Mouse (Mus musculus) embryo, embryonic 10.5 days (tissue): ENCODE data around the gene Nsun4.

Source experiments
- DNase-seq: peaks from one replicate; pipeline ENCODE4 v3.0.0-alpha.2; 2015; ENCODE audit warnings: low spot score

Gene Nsun4

GRCm38 (mm10) chr4:116053399-116053961 is at the start of gene Nsun4:
Gene Nsun4 (minus strand): TSS chr4:116053876.
- DNase-seq = peak; percentile 95

- DNase-seq = no peak
Observed at GRCm38 (mm10) chr4:116100959-116101358, 47.3 kb upstream of the Nsun4 start.

- no peak for DNase-seq
Observed at GRCm38 (mm10) chr4:116097211-116097610, 43.5 kb upstream of the Nsun4 start.

- no peak for DNase-seq
Observed at GRCm38 (mm10) chr4:116096291-116096690, 42.6 kb upstream of the Nsun4 start.

GRCm38 (mm10) chr4:116088510-116089249 is 35.0 kb upstream of the Nsun4 start:
- DNase-seq = no peak

GRCm38 (mm10) chr4:116077240-116078095 is 23.8 kb upstream of the Nsun4 start:
- no peak for DNase-seq

GRCm38 (mm10) chr4:116076369-116077231 is 22.9 kb upstream of the Nsun4 start:
- peak; percentile 48 for DNase-seq

- DNase-seq = peak; percentile 77
Observed at GRCm38 (mm10) chr4:116075631-116076368, 22.1 kb upstream of the Nsun4 start.

- DNase-seq = peak; percentile 96
Observed at GRCm38 (mm10) chr4:116074861-116075620, 21.4 kb upstream of the Nsun4 start, which contains the start of the genes Uqcrh and Lrrc41. Gene Uqcrh (minus strand): TSS chr4:116075071. Gene Lrrc41 (plus strand): TSS chr4:116075269.

GRCm38 (mm10) chr4:116074145-116074675 is 20.5 kb upstream of the Nsun4 start:
- peak; percentile 59 for DNase-seq

- DNase-seq = peak; percentile 17
Observed at GRCm38 (mm10) chr4:116073146-116073545, 19.5 kb upstream of the Nsun4 start.

GRCm38 (mm10) chr4:116070116-116070515 is 16.4 kb upstream of the Nsun4 start:
- DNase-seq = no peak

GRCm38 (mm10) chr4:116063855-116064254 is 10.2 kb upstream of the Nsun4 start:
- no peak for DNase-seq

- no peak for DNase-seq
Observed at GRCm38 (mm10) chr4:116059012-116059726, 5.5 kb upstream of the Nsun4 start.

- no peak for DNase-seq
Observed at GRCm38 (mm10) chr4:116057559-116057958, 3.9 kb upstream of the Nsun4 start.

GRCm38 (mm10) chr4:116052526-116053293 is 966 bp downstream of the Nsun4 start:
- DNase-seq = peak; percentile 75

- DNase-seq = no peak
Observed at GRCm38 (mm10) chr4:116049211-116049610, 4.5 kb downstream of the Nsun4 start.

- no peak for DNase-seq
Observed at GRCm38 (mm10) chr4:116048130-116048920, 5.4 kb downstream of the Nsun4 start.
